Mouse (Mus musculus) regulatory T cell (primary cell): ENCODE measurements around the gene Gys1.
"Not testable (repeated sequence)": the region's sequence is repeated elsewhere in the genome, so short reads cannot be mapped to it uniquely, and the experiment has no call there.

ENCODE experiments used
- in situ Hi-C: fragments of 300-600 bp; cut with MboI, MseI; formaldehyde crosslinking; loops from one replicate; pipeline ENCODE4 v1.15.1; 2025; ENCODE audit warnings: high pct_unique_total_duplicates

Gene Gys1

GRCm38 (mm10) chr7:45434203-45435015 lies at the start of gene Gys1:
TSS of gene Gys1 (plus strand) at chr7:45434844.
- in situ Hi-C loops = loop anchor here (10.0 kb wide), 1 partner anchor 380 kb away; the partner anchor contains the start of gene Cyth2

GRCm38 (mm10) chr7:45386077-45386476 lies 48.6 kb upstream of the Gys1 start:
- in situ Hi-C loops = no loop called here

- in situ Hi-C loops = no loop called here
Observed at GRCm38 (mm10) chr7:45395129-45395541, 39.5 kb upstream of the Gys1 start.

GRCm38 (mm10) chr7:45395578-45396336 lies 38.9 kb upstream of the Gys1 start, which contains the start of gene Snrnp70:
TSS of gene Snrnp70 (minus strand) at chr7:45395742.
- in situ Hi-C loops = no loop called here

- in situ Hi-C loops = not testable (repeated sequence)
Observed at GRCm38 (mm10) chr7:45396337-45396775, 38.3 kb upstream of the Gys1 start.

- in situ Hi-C loops = no loop called here
Observed at GRCm38 (mm10) chr7:45396787-45397186, 37.9 kb upstream of the Gys1 start.

- in situ Hi-C loops = loop anchor here (5.0 kb wide), 1 partner anchor 99 kb away; no protein-coding TSS in a partner anchor
Observed at GRCm38 (mm10) chr7:45401521-45402085, 33.0 kb upstream of the Gys1 start.

- in situ Hi-C loops = loop anchor here (5.0 kb wide), 1 partner anchor 101 kb away; no protein-coding TSS in a partner anchor
Observed at GRCm38 (mm10) chr7:45403532-45404261, 30.9 kb upstream of the Gys1 start.

- in situ Hi-C loops = no loop called here
Observed at GRCm38 (mm10) chr7:45405091-45406075, 29.3 kb upstream of the Gys1 start, which contains the start of gene Kcna7. TSS of gene Kcna7 (plus strand) at chr7:45405653.

GRCm38 (mm10) chr7:45406157-45407156 lies 28.2 kb upstream of the Gys1 start:
- in situ Hi-C loops = no loop called here

- in situ Hi-C loops = no loop called here
Observed at GRCm38 (mm10) chr7:45407836-45408235, 26.8 kb upstream of the Gys1 start.

- in situ Hi-C loops = no loop called here
Observed at GRCm38 (mm10) chr7:45408351-45408750, 26.3 kb upstream of the Gys1 start.

GRCm38 (mm10) chr7:45408949-45409348 lies 25.7 kb upstream of the Gys1 start:
- in situ Hi-C loops = no loop called here

- in situ Hi-C loops = no loop called here
Observed at GRCm38 (mm10) chr7:45409497-45410163, 25.0 kb upstream of the Gys1 start.

GRCm38 (mm10) chr7:45412421-45412820 lies 22.2 kb upstream of the Gys1 start:
- in situ Hi-C loops = no loop called here

GRCm38 (mm10) chr7:45413113-45413863 lies 21.4 kb upstream of the Gys1 start, which contains the start of gene Ntf5:
TSS of gene Ntf5 (plus strand) at chr7:45413695.
- in situ Hi-C loops = no loop called here
